Mouse (Mus musculus) G1E (cell line): Measurements from ENCODE around the gene Dnmt3b.

Source experiments
- CTCF ChIP-seq: IDR thresholded peaks from 2 replicates; pipeline ENCODE4 v1.5.1; 2012; ENCODE audit warnings: low read depth, low read length, inconsistent platforms, mixed read lengths
- GATA1 ChIP-seq: IDR thresholded peaks from 2 replicates; pipeline ENCODE4 v1.6.1; 2012; ENCODE audit warnings: borderline replicate concordance, low read length, inconsistent platforms, mixed read lengths

- TF ChIP-seq CTCF (no peak), GATA1 (no peak)
Measured at GRCm38 (mm10) chr2:153672619-153673018, 23.4 kb downstream of the Dnmt3b start.
